Mouse (Mus musculus) lung, adult 2 months (tissue): ENCODE data around the gene Tmem147.

Source experiments
- CTCF ChIP-seq: fragments of 200-500 bp; IDR thresholded peaks from 2 replicates; pipeline ENCODE4 v1.5.1; 2011; ENCODE audit warnings: mild to moderate bottlenecking, low read length, control low read depth; ENCODE audit not compliant: insufficient read depth
- POLR2A ChIP-seq: fragments of 200-500 bp; IDR thresholded peaks from 2 replicates; pipeline ENCODE4 v1.6.1; 2011; ENCODE audit warnings: low read depth, mild to moderate bottlenecking, control low read depth, low read length, borderline replicate concordance; ENCODE audit errors: extremely low read depth

GRCm38 (mm10) chr7:30721286-30721685 lies 8.1 kb downstream of the Tmem147 start:
- TF ChIP-seq POLR2A (no peak), CTCF (no peak)
